Mouse (Mus musculus) embryonic fibroblast, embryonic 13.5 days (primary cell): Measurements from ENCODE around the gene Lgals4.
A peak's percentile ranks its signal among the peaks of the same experiment; 100 is the strongest.

Source experiments
- CTCF ChIP-seq: IDR thresholded peaks from 2 replicates; pipeline ENCODE4 v1.5.1; 2011; ENCODE audit warnings: mild to moderate bottlenecking, control low read depth, low read length, moderate library complexity, borderline replicate concordance; ENCODE audit not compliant: insufficient read depth
- POLR2A ChIP-seq: IDR thresholded peaks from 2 replicates; pipeline ENCODE4 v1.6.1; 2011; ENCODE audit warnings: low read depth, mild to moderate bottlenecking, control low read depth, low read length, moderate library complexity

DNA sequence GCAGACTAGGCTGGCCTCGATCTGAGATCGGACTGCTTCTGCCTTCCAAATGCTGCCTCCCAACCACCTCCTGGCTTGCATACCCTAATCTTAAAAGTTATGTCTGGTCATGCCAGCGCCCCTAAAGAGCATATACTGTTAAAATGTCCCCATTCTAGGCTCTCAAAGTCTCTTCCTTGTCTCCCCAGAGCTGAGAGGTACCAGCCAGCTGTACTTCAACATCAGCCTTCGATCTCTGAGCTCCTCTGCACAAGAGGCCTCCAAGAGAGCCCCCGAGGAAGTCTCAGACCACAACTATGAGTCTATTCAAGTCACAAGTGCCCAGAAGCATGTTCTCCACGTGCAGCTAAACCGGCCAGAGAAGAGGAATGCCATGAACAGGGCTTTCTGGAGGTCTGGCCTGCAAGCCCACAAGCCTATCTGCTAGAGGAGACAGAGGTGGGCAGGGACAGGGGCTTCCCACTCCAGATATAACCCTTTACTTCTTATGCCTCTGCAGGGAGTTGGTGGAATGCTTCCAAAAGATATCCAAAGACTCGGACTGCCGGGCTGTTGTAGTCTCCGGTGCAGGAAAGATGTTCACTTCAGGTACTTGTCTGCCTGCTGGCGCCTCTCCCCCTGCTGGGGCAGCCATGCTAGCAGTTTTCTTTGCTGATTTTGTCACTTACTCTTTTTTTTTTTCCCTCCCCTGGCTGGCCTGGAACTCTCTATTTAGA is 7.8 kb upstream of the Lgals4 start:
- peak; percentile 36; the same call in 1 of the 2 replicates for TF ChIP-seq POLR2A
- no peak for TF ChIP-seq CTCF
